In the genomic region with DNA sequence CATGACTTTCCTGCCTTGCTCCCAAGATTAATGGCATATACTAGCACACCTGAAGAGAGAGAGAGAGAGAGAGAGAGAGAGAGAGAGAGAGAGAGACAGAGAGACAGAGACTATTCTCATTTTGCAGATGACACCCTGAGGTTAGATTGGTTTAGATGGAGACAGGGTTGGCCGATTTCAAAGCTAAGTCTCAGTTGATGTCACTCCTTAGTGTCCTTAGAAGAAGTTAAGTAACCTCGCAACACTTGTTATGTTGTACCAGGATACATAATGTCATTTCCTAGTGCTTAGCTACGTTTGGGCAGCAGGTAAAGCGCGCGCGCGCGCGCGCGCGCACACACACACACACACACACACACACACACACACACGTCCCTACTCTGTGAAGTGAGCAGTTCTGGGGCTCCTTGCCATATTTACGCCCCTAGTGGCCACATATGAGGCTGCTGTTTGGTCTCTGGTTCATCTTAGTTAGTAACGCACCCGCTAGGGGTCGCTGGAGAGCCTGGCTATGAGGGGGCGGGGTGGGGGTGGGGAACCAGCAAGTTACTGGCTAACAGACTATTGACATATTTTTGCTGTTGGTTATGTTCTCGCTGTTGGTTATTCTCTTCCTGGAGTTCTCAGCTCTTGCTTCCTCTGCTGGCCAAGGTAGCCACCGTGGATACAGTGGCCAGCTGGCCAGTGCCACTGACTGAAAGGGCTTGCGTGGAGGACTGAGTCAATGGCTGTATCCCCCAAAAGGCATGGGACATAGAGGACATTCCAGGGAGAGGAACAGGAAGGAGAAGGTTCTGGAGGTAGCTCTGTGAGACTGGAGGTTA, we compare ENCODE assay signal across 8 mouse cellular contexts. TPM values are rescaled to one million over a fixed set of nuclear protein-coding genes. Genes with fewer than 3 reads are reported as not detected.
DNase-seq lines count a peak whose midpoint lies in the region; ATAC-seq and TF ChIP-seq lines count a peak whose summit lies in the region.

No protein-coding gene starts in this region.

- peak; percentile 71 for DNase-seq in G1E (ENCODE audit: low spot score)
- peak; percentile 85 for DNase-seq in cerebellum, adult 11-12 months
- peak; percentile 56 for DNase-seq in heart, postnatal 25 days (ENCODE audit: low spot score)
- peak; percentile 91 for DNase-seq in layer of hippocampus, adult 11-12 months (ENCODE audit: low spot score)
- peak; percentile 82 to 88 for DNase-seq in lung, adult 18-20 months
- DNase-seq in testis, postnatal 10 days (ENCODE audit: low spot score), result peak; percentile 91

- no peak overlapping the region for H3K27ac ChIP-seq in forebrain, embryonic 15.5 days (replicated peaks)
- no peak overlapping the region for H3K27ac ChIP-seq in neural tube, embryonic 15.5 days (replicated peaks)

- 18% methylated on average over 22 of the region's 22 CpGs for WGBS in forebrain, embryonic 15.5 days
- 17% methylated on average over 22 of the region's 22 CpGs for WGBS in neural tube, embryonic 15.5 days

- peak; percentile 55; the same call in 1 of the 2 replicates for TF ChIP-seq CTCF in G1E (IDR thresholded peaks at IDR 0.05; ENCODE audit: low read depth, low read length)

- ATAC-seq in G1E (ENCODE audit: extremely low read depth, insufficient number of reproducible peaks, low FRiP score, poor library complexity, severe bottlenecking), result peak; percentile 84
- ATAC-seq in forebrain, embryonic 15.5 days (replicated peaks), result peak; percentile 81
- ATAC-seq in neural tube, embryonic 15.5 days (ENCODE audit: low FRiP score), result peak; percentile 75

- no peaks in the 10 kb centered on the region for H3K9me3 ChIP-seq in G1E (replicated peaks)
- no peaks in the 10 kb centered on the region for H3K9me3 ChIP-seq in forebrain, embryonic 15.5 days
- no peaks in the 10 kb centered on the region for H3K9me3 ChIP-seq in neural tube, embryonic 15.5 days (replicated peaks)

- H3K36me3 ChIP-seq in G1E (replicated peaks), result no peaks in the 10 kb centered on the region
- no peaks in the 10 kb centered on the region for H3K36me3 ChIP-seq in forebrain, embryonic 15.5 days
- H3K36me3 ChIP-seq in neural tube, embryonic 15.5 days, result no peaks in the 10 kb centered on the region

- no peak overlapping the region for H3K9ac ChIP-seq in forebrain, embryonic 15.5 days (replicated peaks)
- no peak overlapping the region for H3K9ac ChIP-seq in neural tube, embryonic 15.5 days (replicated peaks)

- no peak overlapping the region; the same call in 1 of the 2 replicates for H3K4me3 ChIP-seq in G1E (ENCODE audit: low read depth, low read length)
- no peak overlapping the region for H3K4me3 ChIP-seq in forebrain, embryonic 15.5 days
- no peak overlapping the region for H3K4me3 ChIP-seq in neural tube, embryonic 15.5 days (replicated peaks)

- H3K27me3 ChIP-seq in G1E (ENCODE audit: insufficient read depth, low read length), result peaks cover 3% of the 10 kb centered on the region; the same call in 1 of the 2 replicates
- H3K27me3 ChIP-seq in forebrain, embryonic 15.5 days, result no peaks in the 10 kb centered on the region
- 0 out of 2 replicates have a peak, but pooled peaks cover 2% of the 10 kb centered on the region for H3K27me3 ChIP-seq in neural tube, embryonic 15.5 days (replicated peaks)

- intact Hi-C loops in heart, postnatal 25 days (cut with DNase I), result loop anchor here (10.0 kb wide), 1 partner anchor 310 kb away; the partner anchor contains the start of gene Cklf

- H3K4me1 ChIP-seq in G1E (ENCODE audit: insufficient read depth, low read depth, low read length), result peaks cover 7% of the 10 kb centered on the region; the same call in 1 of the 2 replicates
- H3K4me1 ChIP-seq in forebrain, embryonic 15.5 days, result no peaks in the 10 kb centered on the region
- 0 out of 2 replicates have a peak, but pooled peaks cover 2% of the 10 kb centered on the region for H3K4me1 ChIP-seq in neural tube, embryonic 15.5 days

- no peak overlapping the region for H3K4me2 ChIP-seq in forebrain, embryonic 15.5 days (replicated peaks)
- H3K4me2 ChIP-seq in neural tube, embryonic 15.5 days, result peak overlapping the region; percentile 35

RNA-seq across cellular contexts. Expression of gene Pdp2, which starts 26.4 kb away (rescaled TPM):
- total RNA-seq in G1E (2014; fragmentation: Nextera tagmentation) (14.2 and 17.7 TPM in 2 replicates), G1E (2017) (20.4 and 22.8 TPM in 2 replicates)
- polyA plus RNA-seq in G1E (2012), result 3.1 and 4.4 TPM in 2 replicates
- polyA plus RNA-seq in forebrain, embryonic 15.5 days (2015; fragmentation: Nextera tagmentation; extraction: Ambion mirVana), result 17.8 and 18.7 TPM in 2 replicates
- total RNA-seq in heart, postnatal 25 days (2021), result 10 to 100 TPM; 20.1 to 29.0 TPM
- polyA plus RNA-seq in neural tube, embryonic 15.5 days (2015; fragmentation: Nextera tagmentation; extraction: Ambion mirVana), result 18.4 and 19.7 TPM in 2 replicates

RNA-seq across cellular contexts. Expression of gene Car7, which starts 30.4 kb away (rescaled TPM):
- total RNA-seq in G1E (2014; fragmentation: Nextera tagmentation) (3.4 and 3.8 TPM in 2 replicates), G1E (2017) (0.76 and 0.99 TPM in 2 replicates)
- 0.29 and 0.43 TPM in 2 replicates for polyA plus RNA-seq in G1E (2012)
- polyA plus RNA-seq in forebrain, embryonic 15.5 days (2015; fragmentation: Nextera tagmentation; extraction: Ambion mirVana), result 1.7 and 2.0 TPM in 2 replicates
- total RNA-seq in heart, postnatal 25 days (2021), result 1 to 10 TPM; 2.9 to 3.4 TPM
- 3.0 and 3.3 TPM in 2 replicates for polyA plus RNA-seq in neural tube, embryonic 15.5 days (2015; fragmentation: Nextera tagmentation; extraction: Ambion mirVana)

RNA-seq across cellular contexts. Expression of gene Nae1, which starts 30.4 kb away (rescaled TPM):
- total RNA-seq in G1E (2014; fragmentation: Nextera tagmentation) (63.1 and 90.0 TPM in 2 replicates), G1E (2017) (105 and 120 TPM in 2 replicates)
- polyA plus RNA-seq in G1E (2012), result 4.7 and 6.4 TPM in 2 replicates
- 116 and 124 TPM in 2 replicates for polyA plus RNA-seq in forebrain, embryonic 15.5 days (2015; fragmentation: Nextera tagmentation; extraction: Ambion mirVana)
- total RNA-seq in heart, postnatal 25 days (2021), result 10 to 100 TPM; 29.6 to 30.5 TPM
- 97.2 and 99.2 TPM in 2 replicates for polyA plus RNA-seq in neural tube, embryonic 15.5 days (2015; fragmentation: Nextera tagmentation; extraction: Ambion mirVana)

RNA-seq across cellular contexts. Expression of gene Terb1, which starts 55.1 kb away (rescaled TPM):
- total RNA-seq in G1E (2014; fragmentation: Nextera tagmentation) (not detected in 2 replicates), G1E (2017) (not detected in 2 replicates)
- polyA plus RNA-seq in G1E (2012), result not detected in 2 replicates
- 0.17 and 0.19 TPM in 2 replicates for polyA plus RNA-seq in forebrain, embryonic 15.5 days (2015; fragmentation: Nextera tagmentation; extraction: Ambion mirVana)
- total RNA-seq in heart, postnatal 25 days (2021), result not detected
- 0.59 and 0.97 TPM in 2 replicates for polyA plus RNA-seq in neural tube, embryonic 15.5 days (2015; fragmentation: Nextera tagmentation; extraction: Ambion mirVana)

RNA-seq across cellular contexts. Expression of gene Cdh16, which starts 59.4 kb away (rescaled TPM):
- total RNA-seq in G1E (2014; fragmentation: Nextera tagmentation) (not detected in 2 replicates), G1E (2017) (0.17 and 0.22 TPM in 2 replicates)
- not detected in 2 replicates for polyA plus RNA-seq in G1E (2012)
- polyA plus RNA-seq in forebrain, embryonic 15.5 days (2015; fragmentation: Nextera tagmentation; extraction: Ambion mirVana), result not detected in 2 replicates
- total RNA-seq in heart, postnatal 25 days (2021), result 1 to 10 TPM; 2.4 to 3.1 TPM
- polyA plus RNA-seq in neural tube, embryonic 15.5 days (2015; fragmentation: Nextera tagmentation; extraction: Ambion mirVana), result 0.38 TPM in 1 of 2 replicates, not detected in the other

Comparison
In these comparisons a context has a peak if more than half of its experiments do, and no peak if none do; other contexts are left out.
1. RNA of gene Nae1, which starts 30.4 kb away (polyA plus RNA-seq): 116 to 124 TPM in forebrain, embryonic 15.5 days and 97.2 to 99.2 TPM in neural tube, embryonic 15.5 days; 4.7 to 6.4 TPM in G1E; every median in the first group is over 10 times any median in the second.
2. Peak in every context shown above with its lines, with median percentiles within 50 percentile points of each other: ATAC-seq and DNase-seq.